Mouse (Mus musculus): ENCODE measurements at regions not wholly inside any gene's neighbourhood (a gene's known extent, or its start where the extent isn't known, plus 50 kb on each side); places are given as distances from the start of the nearest gene placed in this dataset.
"Not testable (repeated sequence)": the region's sequence is repeated elsewhere in the genome, so short reads cannot be mapped to it uniquely, and the experiment has no call there.

- ATAC-seq (replicated peaks; ENCODE audit: low read depth, poor library complexity, severe bottlenecking): no peak
These were observed 240.6 kb downstream of the Ano6 start for GRCm38 (mm10) chr15:96031085-96031780.

GRCm38 (mm10) chr15:96035273-96035672, 244.6 kb downstream of the Ano6 start:
- ATAC-seq (replicated peaks; ENCODE audit: low read depth, poor library complexity, severe bottlenecking): no peak

DNA sequence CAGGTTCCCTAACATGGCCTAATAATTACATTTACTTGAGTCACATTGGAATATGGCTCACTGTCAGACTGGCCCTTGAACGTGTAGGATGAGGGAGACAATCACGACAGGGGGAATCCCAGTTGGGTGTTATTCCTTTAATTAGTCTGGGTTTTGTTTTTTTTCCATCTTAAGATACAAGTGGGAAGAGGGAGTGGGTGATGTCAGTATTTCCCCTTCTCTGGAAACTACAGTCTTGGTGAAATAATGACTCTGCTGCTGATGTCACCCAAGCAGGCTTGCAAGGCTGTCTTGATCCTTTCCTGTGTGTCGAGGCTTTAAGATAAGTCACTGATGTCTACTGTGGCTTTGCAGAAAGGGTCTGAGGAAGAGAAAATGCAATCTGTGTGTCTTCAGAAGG, 241.8 kb upstream of the Arid2 start:
- no peak for ATAC-seq (replicated peaks; ENCODE audit: low read depth, poor library complexity, severe bottlenecking)

- ATAC-seq (replicated peaks; ENCODE audit: low read depth, poor library complexity, severe bottlenecking): no peak
These were observed 240.7 kb upstream of the Arid2 start for GRCm38 (mm10) chr15:96046651-96047050.

GRCm38 (mm10) chr15:96050416-96050815, 236.9 kb upstream of the Arid2 start:
- ATAC-seq (replicated peaks; ENCODE audit: low read depth, poor library complexity, severe bottlenecking): no peak

DNA sequence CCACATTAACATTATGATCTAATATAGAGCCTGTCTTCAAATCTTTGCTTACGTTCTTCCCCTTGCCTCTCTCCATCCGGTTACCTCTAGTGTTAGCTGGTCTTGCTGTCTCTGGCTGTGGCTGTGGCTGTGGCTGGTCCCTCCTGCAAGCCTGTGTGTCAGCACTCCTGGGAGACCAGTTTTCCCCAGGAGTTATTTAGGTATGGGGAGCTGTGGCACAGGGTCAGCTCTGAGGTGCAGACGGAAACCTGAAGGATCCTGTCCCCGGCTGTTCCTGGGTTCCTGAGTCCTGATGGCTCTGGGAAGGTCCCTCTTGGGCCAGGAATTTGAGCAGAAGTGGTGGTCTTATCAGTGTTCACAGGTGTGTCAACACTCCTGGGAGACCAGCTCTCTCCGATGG, 234.7 kb upstream of the Arid2 start:
- no peak for ATAC-seq (replicated peaks; ENCODE audit: low read depth, poor library complexity, severe bottlenecking)

GRCm38 (mm10) chr15:96055361-96055760, 232.0 kb upstream of the Arid2 start:
- no peak for ATAC-seq (replicated peaks; ENCODE audit: low read depth, poor library complexity, severe bottlenecking)

GRCm38 (mm10) chr15:96055796-96056473, 231.4 kb upstream of the Arid2 start:
- ATAC-seq (replicated peaks; ENCODE audit: low read depth, poor library complexity, severe bottlenecking): no peak

DNA sequence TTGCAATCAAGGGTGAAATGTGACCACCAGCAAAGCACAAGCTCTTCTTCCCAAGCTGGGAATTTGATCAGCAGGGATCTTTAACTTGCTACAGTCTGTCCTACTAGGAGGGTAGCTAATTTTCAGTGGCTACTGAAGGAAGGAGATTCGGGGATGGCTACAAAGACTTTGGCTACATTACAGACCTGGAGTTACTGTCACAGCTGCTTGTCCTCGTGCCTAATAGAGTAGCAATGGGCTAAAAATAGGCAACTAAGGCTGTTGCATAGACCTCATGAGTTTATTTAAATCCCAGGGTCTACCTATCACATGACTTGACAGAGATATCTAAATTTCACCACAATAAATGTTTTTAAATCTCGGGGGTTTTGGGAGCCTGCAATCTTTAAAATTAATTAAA, 227.7 kb upstream of the Arid2 start:
- no peak for ATAC-seq (replicated peaks; ENCODE audit: low read depth, poor library complexity, severe bottlenecking)

DNA sequence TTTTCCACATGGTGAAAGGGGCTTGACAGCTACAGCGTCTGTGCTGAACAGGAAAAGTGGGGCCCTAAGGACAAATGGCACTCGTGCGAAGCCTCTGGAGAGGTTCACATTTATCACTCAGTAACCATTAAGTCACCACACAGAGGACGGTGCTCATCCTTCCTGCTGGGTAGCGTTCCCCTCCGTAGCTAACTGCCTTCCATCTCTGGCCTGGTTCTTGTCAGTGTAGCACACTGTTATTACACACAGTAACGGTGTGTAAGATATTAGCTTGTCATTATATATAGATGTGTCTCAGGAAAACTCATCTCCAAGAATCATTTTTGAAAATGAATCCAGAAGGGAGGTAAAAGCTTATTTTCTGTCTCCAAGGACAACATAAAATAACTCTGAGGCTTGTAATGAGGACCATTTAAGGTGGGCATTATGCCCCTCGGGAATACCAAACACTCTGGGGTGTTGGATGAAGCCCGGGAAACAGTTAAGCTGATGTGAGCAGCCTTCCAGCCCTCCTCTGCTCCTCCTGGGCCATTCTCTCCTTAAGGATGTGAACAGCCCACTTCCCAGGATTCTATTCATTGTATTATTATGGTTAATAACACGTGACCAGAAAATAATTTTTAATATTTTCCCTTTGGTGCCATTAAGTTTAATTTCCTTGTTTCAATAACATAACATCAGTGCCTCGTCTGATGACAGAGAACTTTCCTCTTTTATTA, 222.7 kb upstream of the Arid2 start:
- no peak for ATAC-seq (replicated peaks; ENCODE audit: low read depth, poor library complexity, severe bottlenecking)

DNA sequence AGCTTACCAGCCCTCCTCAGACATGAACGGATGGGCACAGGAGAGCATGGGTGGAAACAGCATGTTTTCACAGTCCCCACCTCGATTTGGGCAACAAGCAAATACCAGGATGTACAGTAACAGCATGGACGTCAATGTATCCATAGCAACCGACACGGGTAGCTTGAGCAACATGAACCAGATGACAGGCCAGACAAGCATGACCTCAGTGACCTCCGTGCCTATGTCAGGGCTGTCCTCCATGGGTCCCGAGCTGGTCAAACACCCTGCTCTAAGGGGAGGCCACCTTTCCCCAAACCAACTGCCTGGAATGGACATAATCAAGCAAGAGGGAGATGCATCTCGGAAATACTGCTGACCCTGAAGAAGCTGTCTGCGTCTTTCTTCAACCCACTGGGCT, 211.7 kb upstream of the Arid2 start:
- ATAC-seq (replicated peaks; ENCODE audit: low read depth, poor library complexity, severe bottlenecking): no peak

GRCm38 (mm10) chr15:96077756-96078155, 209.6 kb upstream of the Arid2 start:
- ATAC-seq (replicated peaks; ENCODE audit: low read depth, poor library complexity, severe bottlenecking): no peak

GRCm38 (mm10) chr15:96078580-96078979, 208.7 kb upstream of the Arid2 start:
- ATAC-seq (replicated peaks; ENCODE audit: low read depth, poor library complexity, severe bottlenecking): no peak

GRCm38 (mm10) chr15:96089676-96090075, 197.6 kb upstream of the Arid2 start:
- no peak for ATAC-seq (replicated peaks; ENCODE audit: low read depth, poor library complexity, severe bottlenecking)

- no peak for ATAC-seq (replicated peaks; ENCODE audit: low read depth, poor library complexity, severe bottlenecking)
These were observed 190.9 kb upstream of the Arid2 start for GRCm38 (mm10) chr15:96096438-96096837.

GRCm38 (mm10) chr15:96098821-96099220, 188.5 kb upstream of the Arid2 start:
- no peak for ATAC-seq (replicated peaks; ENCODE audit: low read depth, poor library complexity, severe bottlenecking)

DNA sequence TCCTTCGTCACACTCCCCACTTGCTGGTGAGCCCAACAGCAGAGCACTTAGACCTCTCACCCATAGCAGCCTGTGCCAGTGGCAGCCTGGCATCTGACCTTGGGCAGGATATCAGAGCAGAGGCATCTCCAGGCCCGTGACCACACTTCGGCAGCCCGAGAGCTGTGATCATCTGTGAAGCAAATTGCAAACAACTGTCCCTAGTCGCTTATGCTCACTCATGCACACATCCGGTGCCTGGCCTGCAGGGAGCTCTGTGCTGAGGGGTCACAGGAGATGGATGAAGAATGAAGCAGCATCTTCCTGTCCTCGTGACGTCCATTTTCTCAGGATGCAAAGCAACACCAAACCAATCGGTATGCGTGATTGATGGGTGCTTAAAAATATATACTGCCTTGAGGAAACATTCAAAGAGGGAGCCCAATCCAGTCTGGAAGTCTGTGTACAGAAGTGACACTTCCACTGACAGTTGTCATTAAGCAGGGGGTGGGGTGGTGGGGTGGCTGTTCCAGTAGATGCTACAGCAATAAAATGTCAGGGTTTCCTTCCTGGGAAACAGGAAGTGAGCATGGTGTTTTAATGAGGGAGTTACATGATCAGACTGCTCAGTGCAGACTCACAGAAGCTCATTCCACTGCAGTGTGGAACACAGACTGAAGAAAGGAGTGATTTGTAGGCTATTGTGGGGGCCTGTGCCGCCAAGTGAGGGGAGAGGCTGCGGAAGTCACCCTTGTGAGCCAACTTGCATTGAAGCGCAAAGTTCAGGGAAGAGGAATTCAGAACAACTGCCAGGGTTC, 187.3 kb upstream of the Arid2 start:
- ATAC-seq (replicated peaks; ENCODE audit: low read depth, poor library complexity, severe bottlenecking): not testable (repeated sequence)

GRCm38 (mm10) chr15:96103737-96104136, 183.6 kb upstream of the Arid2 start:
- ATAC-seq (replicated peaks; ENCODE audit: low read depth, poor library complexity, severe bottlenecking): no peak

- no peak for ATAC-seq (replicated peaks; ENCODE audit: low read depth, poor library complexity, severe bottlenecking)
These were observed 179.8 kb upstream of the Arid2 start for GRCm38 (mm10) chr15:96107503-96107902.

DNA sequence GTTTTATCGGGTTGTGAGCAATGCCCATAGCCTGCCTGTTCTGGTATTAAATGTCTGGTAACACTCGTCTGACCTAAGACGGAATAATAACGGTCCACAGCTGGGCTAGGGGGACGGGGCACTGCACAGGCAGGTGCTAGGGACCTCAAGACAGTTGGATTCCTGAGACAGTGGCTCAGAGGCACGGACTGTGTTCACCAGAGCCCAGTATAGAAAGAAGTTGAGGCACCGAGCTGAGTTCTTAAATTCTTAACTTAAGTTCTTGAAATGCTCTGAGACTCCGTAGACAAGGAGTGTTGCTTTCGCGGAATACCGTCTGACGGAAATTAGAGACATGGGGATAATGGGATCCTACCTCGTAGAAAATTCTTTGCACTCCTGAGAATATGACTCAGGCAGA, 174.2 kb upstream of the Arid2 start:
- no peak for ATAC-seq (replicated peaks; ENCODE audit: low read depth, poor library complexity, severe bottlenecking)

DNA sequence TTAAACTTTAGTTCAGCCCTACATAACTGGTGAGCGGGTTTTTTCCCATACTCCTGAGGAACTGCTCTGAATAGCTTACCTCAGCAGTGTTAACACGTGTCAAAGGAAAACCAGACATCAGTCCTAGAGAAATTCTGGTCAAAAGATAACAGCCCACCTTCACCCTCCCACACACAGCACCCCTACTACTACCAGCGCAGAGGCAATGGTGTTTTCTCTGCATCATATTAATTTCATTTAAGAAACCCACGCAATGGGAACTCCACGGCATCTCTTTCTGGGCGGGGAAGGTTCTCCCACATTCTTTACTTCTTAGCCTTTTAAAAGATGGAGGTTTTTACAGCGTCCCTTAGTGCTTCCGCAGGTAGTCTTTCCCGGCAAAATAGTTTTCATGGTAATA, 172.7 kb upstream of the Arid2 start:
- ATAC-seq (replicated peaks; ENCODE audit: low read depth, poor library complexity, severe bottlenecking): no peak
